Mouse (Mus musculus): ENCODE measurements around the gene Epb41. TPM values are rescaled to one million over a fixed set of nuclear protein-coding genes. Genes with fewer than 3 reads are reported as not detected.

Epb41 gene
- polyA plus RNA-seq, 1 experiment, result 84.7 TPM

DNA sequence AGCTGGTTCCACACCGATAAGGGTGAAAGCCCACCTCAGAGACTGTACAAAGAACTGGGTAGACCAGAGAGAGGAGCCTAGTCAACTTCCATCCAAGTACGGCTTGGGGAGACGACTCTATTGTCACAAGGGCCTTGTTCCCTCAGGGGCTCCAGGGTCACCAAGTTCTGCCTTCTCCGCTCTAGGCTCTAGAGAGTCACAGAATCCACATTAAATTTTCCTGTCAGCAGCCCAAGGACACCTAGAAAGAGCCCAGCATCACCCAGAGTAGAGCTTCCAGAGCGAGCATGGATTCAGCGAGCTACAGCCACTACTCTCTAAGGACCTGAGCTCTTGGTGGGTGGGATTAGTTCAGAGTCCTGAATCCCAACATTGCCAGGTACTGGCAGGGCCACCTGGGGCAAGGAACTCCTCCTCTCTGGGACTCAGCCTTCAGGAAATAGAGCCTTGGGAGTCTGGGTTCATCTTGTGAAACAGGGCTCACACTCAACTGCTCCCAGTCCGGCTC lies 157.0 kb downstream of the Epb41 start:
- Histone ChIP-seq H3K4me1 (ENCODE audit: control insufficient read depth, insufficient read depth, low read length) (peaks cover 5% of the 10 kb centered on the region), H3K27ac (ENCODE audit: insufficient read depth, low read depth, low read length) (no peak overlapping the region), H3K4me3 (ENCODE audit: insufficient read depth, low read length) (no peak overlapping the region)
- TF ChIP-seq CTCF (IDR thresholded peaks at IDR 0.05; ENCODE audit: low read depth, low read length), result no peak
- no peak for TF ChIP-seq POLR2A (IDR thresholded peaks at IDR 0.05; ENCODE audit: borderline replicate concordance, low read depth, low read length)

DNA sequence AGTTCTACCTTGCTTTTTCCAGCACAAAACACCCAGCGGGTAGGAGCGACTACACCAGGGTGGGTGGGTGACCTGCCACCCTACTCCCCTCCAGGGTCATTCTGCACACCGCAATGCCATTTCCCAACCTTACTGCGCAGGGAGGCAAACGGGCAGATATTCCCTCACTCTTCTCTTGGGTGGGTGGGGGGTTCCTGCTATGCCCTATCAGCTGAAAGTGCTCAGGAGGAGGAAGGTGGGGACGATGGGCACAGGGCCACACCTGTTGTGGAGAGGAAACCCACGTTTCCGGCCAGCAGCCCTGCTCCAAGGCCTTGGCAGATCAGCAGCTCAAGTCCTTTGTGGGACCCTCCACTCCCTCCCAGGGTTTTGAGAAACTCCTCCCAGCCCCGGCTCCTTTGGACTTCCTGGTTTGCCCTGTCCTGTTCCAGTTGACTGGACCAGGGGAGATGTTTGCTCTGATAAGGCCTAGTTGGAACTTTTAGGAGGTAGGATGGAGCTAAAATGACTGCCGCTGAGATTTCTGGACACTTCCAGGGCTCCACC lies 158.0 kb downstream of the Epb41 start:
- TF ChIP-seq CTCF (IDR thresholded peaks at IDR 0.05; ENCODE audit: low read depth, low read length) (no peak), POLR2A (IDR thresholded peaks at IDR 0.05; ENCODE audit: borderline replicate concordance, low read depth, low read length) (no peak)
- no peak overlapping the region for H3K4me3 ChIP-seq (ENCODE audit: insufficient read depth, low read length)
- peaks cover under 1% of the 10 kb centered on the region for H3K4me1 ChIP-seq (ENCODE audit: control insufficient read depth, insufficient read depth, low read length)
- H3K27ac ChIP-seq (ENCODE audit: insufficient read depth, low read depth, low read length), result no peak overlapping the region

DNA sequence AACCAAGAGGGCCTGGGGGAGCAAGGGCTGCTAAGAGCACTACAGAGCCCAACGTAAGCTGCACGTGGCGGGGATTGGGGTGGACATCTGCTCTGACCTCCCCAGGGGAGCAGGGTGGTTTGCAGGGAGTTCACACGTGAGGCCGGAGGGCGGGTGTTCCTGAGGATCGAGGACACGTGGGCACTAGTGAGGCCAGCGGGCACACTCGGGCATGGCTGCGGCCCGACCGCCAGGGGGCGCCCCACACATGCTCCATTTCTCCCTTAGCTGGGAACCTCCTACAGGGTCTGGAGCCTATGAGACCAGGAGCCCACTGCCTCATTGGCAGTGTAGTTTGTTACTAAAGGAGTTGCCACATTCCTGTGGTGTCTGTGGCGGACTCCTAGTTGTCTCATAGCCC lies 158.7 kb downstream of the Epb41 start:
- H3K4me3 ChIP-seq (ENCODE audit: insufficient read depth, low read length), result no peak overlapping the region
- no peaks in the 10 kb centered on the region for H3K4me1 ChIP-seq (ENCODE audit: control insufficient read depth, insufficient read depth, low read length)
- TF ChIP-seq POLR2A (IDR thresholded peaks at IDR 0.05; ENCODE audit: borderline replicate concordance, low read depth, low read length) (0 out of 2 replicates have a peak, but pooled peaks have one; percentile 15), CTCF (IDR thresholded peaks at IDR 0.05; ENCODE audit: low read depth, low read length) (peak; percentile 96)
- no peak overlapping the region for H3K27ac ChIP-seq (ENCODE audit: insufficient read depth, low read depth, low read length)

DNA sequence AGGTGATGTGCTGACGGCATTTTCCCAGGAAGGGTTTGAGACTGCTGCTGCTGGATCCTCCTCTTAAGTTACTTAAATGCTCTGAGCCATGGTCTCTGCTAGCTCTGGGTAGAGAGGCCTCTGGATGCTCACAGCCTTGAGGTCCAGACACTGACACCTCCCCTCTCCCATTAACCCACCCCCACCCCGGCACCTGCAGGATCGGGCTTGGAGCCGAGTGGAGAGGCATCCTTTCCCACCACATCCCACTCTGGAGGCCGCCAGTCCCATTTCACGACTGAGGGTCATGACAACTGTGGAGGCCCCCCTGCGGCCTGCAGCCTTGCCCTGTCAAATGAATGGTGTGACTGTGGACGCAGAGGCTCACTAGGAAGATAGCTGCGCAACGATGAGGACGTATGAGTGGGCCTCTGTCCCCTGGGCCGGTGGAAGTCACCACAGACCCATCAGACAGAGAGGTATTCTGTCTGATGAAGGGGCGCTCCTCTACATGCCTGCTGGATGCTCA lies 159.2 kb downstream of the Epb41 start:
- no peak overlapping the region for H3K4me3 ChIP-seq (ENCODE audit: insufficient read depth, low read length)
- peaks cover 3% of the 10 kb centered on the region; the same call in 1 of the 2 replicates for H3K4me1 ChIP-seq (ENCODE audit: control insufficient read depth, insufficient read depth, low read length)
- TF ChIP-seq CTCF (IDR thresholded peaks at IDR 0.05; ENCODE audit: low read depth, low read length), result no peak
- TF ChIP-seq POLR2A (IDR thresholded peaks at IDR 0.05; ENCODE audit: borderline replicate concordance, low read depth, low read length), result no peak
- H3K27ac ChIP-seq (ENCODE audit: insufficient read depth, low read depth, low read length), result no peak overlapping the region

DNA sequence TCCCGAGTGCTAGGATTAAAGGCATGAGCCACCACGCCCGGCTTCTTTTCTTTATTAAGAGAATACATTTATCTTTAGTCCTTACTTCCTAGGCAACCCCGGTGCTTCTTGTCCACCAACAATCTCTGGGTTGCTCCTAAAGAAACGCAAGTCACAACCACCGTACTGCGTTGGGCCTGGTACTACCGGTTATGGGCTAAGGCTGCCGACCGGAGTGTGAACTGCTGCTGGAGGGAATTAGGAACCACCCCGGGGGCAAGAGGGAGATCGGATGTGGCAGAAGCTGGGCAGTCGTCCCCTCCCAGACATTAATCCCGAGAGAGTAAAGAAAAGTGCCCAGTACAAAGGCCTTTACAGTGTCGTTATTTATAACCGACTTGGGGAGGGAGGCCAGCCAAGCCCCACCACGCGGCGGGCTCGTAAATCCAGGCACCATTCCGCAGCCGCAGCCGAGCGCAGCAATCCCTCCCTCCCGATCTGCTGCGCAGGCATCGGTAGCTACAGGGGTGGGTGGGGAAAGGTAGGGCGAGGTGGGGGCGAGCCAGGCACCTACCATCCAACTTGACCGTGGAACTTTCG lies 160.1 kb downstream of the Epb41 start:
- Histone ChIP-seq H3K4me1 (ENCODE audit: control insufficient read depth, insufficient read depth, low read length) (peaks cover 7% of the 10 kb centered on the region), H3K27ac (ENCODE audit: insufficient read depth, low read depth, low read length) (no peak overlapping the region), H3K4me3 (ENCODE audit: insufficient read depth, low read length) (peak overlapping the region; percentile 8)
- TF ChIP-seq CTCF (IDR thresholded peaks at IDR 0.05; ENCODE audit: low read depth, low read length), result no peak

DNA sequence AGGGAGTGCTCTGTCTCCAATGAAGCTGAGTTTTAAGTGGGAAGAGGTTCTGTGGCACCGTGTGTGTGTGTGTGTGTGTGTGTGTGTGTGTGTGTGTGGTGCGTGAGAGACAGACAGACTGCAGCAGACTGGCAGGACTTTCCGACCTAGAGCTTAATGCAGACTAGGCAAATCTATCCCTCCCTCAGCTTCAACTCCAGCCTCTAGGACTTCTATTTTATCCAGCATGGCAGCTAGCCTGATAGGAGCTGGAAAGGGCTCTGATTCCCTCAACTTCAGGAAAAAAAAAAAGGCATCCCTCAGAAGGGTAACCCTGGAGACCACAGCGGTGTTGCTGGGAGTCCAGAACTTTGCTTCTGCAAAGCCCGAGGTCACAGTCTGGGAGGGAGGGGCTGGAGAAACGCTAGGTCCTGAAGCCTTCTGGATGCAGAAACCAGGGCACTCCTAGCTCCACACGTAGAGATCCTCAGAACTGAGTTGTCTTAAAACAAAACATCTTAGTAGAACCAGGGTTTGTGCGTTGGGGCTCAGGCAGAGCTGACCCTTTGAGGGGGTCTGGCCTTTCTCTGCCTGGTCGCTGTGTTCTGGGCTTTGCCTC lies 161.0 kb downstream of the Epb41 start:
- H3K27ac ChIP-seq (ENCODE audit: insufficient read depth, low read depth, low read length), result no peak overlapping the region
- TF ChIP-seq POLR2A (IDR thresholded peaks at IDR 0.05; ENCODE audit: borderline replicate concordance, low read depth, low read length) (no peak), CTCF (IDR thresholded peaks at IDR 0.05; ENCODE audit: low read depth, low read length) (no peak)
- H3K4me3 ChIP-seq (ENCODE audit: insufficient read depth, low read length), result no peak overlapping the region
- H3K4me1 ChIP-seq (ENCODE audit: control insufficient read depth, insufficient read depth, low read length), result peaks cover 12% of the 10 kb centered on the region

DNA sequence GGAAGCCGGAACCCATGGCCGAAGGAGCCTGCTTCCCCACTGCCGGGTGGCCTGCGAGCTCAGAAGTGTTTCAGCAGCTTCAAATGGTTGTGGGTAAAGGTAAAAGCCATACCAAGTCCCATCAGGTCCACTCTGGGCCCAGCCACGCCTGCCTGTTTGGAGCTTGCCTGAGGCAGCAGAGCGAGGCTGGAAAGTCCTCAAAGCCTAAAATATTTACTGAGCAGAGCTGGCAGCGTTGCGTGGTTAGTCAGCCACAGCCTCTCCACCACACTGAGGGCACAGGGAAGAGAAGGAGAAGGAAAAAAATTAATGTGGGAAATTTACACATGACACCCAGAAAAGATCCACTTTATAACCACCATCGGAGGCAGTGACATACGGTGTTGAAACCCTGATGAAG lies 161.6 kb downstream of the Epb41 start:
- TF ChIP-seq CTCF (IDR thresholded peaks at IDR 0.05; ENCODE audit: low read depth, low read length) (no peak), POLR2A (IDR thresholded peaks at IDR 0.05; ENCODE audit: borderline replicate concordance, low read depth, low read length) (no peak)
- no peak overlapping the region for H3K27ac ChIP-seq (ENCODE audit: insufficient read depth, low read depth, low read length)

DNA sequence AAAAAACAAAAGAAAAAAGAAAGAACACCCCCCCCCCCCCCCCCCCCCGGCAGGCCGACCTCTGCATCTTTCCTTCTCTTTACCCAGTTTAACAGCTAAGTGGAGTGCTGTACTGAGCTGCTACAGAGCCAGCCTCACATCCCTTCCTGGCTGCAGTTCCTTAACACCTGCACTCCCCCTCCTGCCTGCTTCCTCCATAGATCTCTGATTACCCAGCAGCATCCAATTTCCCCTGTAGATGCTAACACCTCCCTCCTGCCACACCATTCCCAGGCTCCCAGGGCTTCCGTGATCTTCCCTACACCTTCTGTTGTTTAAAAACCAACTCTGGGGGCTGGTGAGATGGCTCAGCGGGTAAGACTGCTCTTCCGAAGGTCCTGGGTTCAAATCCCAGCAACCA lies 163.6 kb downstream of the Epb41 start:
- Histone ChIP-seq H3K27ac (ENCODE audit: insufficient read depth, low read depth, low read length) (no peak overlapping the region), H3K4me3 (ENCODE audit: insufficient read depth, low read length) (no peak overlapping the region), H3K4me1 (ENCODE audit: control insufficient read depth, insufficient read depth, low read length) (peaks cover 12% of the 10 kb centered on the region)
- TF ChIP-seq POLR2A (IDR thresholded peaks at IDR 0.05; ENCODE audit: borderline replicate concordance, low read depth, low read length) (no peak), CTCF (IDR thresholded peaks at IDR 0.05; ENCODE audit: low read depth, low read length) (no peak)

More for the DNA sequence above, 161.6 kb downstream of the Epb41 start:
- H3K4me1 ChIP-seq (ENCODE audit: control insufficient read depth, insufficient read depth, low read length), result peaks cover 12% of the 10 kb centered on the region
- no peak overlapping the region for H3K4me3 ChIP-seq (ENCODE audit: insufficient read depth, low read length)

DNA sequence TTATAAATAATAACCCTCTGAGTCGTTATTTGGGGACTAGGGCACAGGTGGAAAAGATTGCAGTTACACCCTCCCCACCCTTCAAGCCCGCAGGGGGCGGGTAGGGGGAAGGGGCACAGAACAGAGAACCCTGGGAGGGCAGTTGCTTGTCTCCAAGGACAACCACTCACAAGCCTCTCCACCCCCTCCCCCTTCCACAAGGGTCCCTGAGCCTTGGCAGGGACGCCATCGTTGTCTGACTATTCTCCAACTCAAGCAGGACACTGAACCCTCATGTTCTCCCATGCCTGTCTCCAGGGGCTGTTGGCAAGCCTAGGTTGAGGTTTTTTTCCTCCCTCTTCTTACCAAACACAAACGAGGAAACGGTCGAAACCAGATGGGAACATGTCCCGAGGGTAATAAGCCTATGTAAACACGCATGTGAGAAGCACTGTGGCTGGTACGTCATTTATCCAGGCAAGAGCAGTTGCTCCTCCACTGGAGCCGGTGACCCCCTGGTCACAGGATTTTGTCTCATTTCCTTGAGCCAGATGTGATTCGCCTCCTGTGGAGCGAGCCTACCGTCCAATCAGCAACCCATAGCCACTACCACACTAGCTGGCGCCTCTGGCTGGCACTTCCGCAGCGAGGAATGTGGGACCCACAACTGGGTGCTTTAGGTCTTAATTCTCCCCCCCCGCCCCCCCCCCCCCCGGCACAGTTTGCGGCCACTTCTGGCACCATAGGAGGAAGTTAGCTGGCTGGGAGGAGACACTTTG lies 164.7 kb downstream of the Epb41 start:
- H3K27ac ChIP-seq (ENCODE audit: insufficient read depth, low read depth, low read length), result peak overlapping the region; percentile 96
- H3K4me3 ChIP-seq (ENCODE audit: insufficient read depth, low read length), result peak overlapping the region; percentile 56
- peaks cover 12% of the 10 kb centered on the region for H3K4me1 ChIP-seq (ENCODE audit: control insufficient read depth, insufficient read depth, low read length)
- TF ChIP-seq POLR2A (IDR thresholded peaks at IDR 0.05; ENCODE audit: borderline replicate concordance, low read depth, low read length) (peak; percentile 47; the same call in 1 of the 2 replicates), CTCF (IDR thresholded peaks at IDR 0.05; ENCODE audit: low read depth, low read length) (no peak)
